Mouse (Mus musculus): Measurements from ENCODE around the gene Polr2l. TPM values are rescaled to one million over a fixed set of nuclear protein-coding genes. Genes with fewer than 3 reads are reported as not detected.

Gene Polr2l
- total RNA-seq, 2 experiments from 2014 or later: 24.0 to 27.6 TPM

- peak; percentile 71 for ATAC-seq (ENCODE audit: poor library complexity, severe bottlenecking)
Measured at GRCm38 (mm10) chr7:141435129-141435855, 39.6 kb downstream of the Polr2l start.

DNA sequence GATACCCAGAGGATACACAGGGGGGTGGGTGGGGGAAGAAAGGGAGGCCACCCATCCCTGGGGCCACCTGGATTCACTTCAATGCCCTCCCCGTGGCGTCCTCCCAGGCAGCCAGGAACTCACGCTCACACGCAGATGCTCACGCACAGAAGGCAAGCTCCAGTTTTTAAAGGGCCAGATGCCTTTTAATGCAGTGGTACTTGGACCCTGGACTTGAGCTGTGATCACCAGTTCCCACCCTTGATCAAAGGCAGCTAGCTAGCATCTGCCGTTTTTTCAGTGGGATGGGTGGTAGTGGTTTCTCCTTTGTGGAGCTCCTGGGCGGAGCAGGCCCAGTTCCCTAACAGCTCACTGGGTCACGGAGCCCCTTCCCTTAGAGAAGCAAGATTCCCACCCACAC lies 40.5 kb downstream of the Polr2l start:
- no peak; the same call in 1 of the 2 replicates for ATAC-seq (ENCODE audit: poor library complexity, severe bottlenecking)

DNA sequence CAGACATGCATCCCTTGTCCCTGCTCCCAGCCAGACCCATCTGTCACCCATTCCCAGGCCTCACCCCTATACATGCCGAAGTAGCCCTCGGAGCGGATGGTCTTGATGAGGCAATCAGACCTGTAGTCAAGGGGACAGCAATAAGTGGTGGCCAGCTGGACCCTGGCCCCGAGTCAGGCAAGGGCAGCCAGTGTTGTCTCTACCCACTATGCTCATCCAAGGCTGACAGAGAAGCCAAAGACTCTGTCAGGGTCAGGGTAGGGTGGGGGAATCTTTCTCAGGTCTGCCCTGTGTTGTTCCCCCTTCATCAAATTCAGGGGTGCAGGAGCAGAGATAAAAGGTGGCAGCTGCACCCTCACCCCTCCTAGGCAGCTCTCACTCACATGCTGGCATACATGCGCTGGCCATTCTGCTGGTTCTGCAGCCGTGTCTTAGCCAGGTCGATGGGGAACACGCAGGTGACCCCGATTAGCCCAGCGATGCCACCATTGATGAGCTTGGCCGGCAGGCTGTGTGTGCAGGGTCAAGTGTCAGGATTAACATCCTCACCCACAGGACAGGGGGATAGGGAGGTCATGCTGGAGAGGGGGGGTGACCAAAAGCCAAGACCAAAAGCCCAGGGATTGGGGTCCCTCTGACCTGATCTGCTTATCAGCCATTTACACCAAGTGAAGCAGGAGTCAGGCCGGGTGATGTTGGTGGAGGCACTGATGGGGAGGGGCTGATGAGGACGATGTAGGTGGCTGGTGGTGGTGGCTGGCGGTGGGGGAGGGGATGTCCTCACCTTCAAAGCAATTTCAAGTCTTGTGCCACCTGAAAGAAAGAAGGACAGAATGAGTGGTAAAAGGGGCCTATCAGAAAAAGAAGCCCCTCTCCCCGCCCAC lies 41.2 kb downstream of the Polr2l start:
- ATAC-seq (ENCODE audit: poor library complexity, severe bottlenecking): no peak

- no peak for ATAC-seq (ENCODE audit: poor library complexity, severe bottlenecking)
Measured at GRCm38 (mm10) chr7:141432741-141433516, 42.0 kb downstream of the Polr2l start.

- no peak for ATAC-seq (ENCODE audit: poor library complexity, severe bottlenecking)
Measured at GRCm38 (mm10) chr7:141432186-141432611, 42.7 kb downstream of the Polr2l start.

DNA sequence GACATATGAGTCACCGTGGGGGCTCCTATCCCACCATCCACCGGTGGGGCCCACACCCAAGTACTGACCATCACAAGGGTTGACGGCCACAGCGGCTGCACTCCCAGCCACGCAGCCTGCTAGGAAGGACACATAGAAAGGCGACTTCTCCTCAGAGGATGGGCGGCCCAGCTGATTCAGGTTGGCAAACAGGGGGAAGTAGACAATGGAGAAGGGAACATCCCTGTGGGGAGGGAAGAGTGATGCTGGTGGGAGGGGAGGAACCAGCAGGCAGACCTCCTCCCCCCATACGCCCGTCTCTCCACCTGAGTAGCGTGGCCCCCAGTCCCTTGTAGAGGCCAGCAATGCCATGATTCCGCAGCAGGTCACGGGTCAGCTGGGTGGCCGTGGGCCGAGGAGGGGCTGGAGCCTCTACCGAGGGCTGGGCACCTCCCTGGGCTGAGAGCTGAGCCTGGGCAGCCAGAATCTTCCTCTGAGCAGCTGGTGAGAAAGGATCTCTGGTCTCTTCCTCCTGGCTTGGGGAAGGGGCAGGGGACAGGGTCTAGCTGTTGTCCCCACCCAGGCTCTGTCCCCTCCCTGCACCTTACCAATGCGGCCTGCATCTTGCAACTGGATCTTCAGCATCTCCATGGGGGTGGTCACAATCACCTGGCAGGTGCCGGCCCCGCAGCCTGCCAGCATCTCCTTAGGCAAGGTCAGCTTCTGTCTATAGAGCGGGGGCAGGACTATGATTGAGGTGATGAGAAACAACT lies 43.3 kb downstream of the Polr2l start:
- ATAC-seq (ENCODE audit: poor library complexity, severe bottlenecking): no peak

DNA sequence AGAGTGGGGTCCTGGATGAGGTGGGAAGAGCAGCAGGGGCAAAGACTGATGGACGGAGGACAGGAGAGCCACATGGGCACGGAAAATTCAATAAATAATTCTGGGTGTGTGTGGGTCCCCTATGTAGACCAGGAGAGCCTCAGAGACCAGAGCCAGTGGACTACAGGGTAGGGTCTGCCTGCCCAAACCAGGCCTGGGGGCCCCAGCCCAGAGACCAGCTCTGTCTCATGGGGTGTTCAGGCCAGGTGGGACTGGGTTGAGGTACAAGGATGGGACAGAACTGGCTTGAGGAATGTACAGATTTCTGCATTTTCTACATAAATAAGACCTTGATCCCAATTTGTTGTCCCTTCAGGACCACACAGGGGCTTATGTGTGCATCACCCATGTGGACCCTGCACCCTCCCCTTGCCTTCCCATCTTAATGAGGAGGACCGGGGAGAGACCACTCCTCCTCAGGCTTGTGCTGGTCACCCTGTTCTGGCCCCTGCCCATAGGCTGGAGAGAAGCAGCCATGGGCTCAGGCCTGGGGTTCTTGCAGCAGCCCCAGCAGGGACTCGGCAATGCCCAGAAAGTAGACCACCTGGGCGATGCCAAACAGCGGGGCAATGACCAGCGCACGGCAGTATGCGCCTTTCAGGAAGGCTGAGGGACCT lies 44.2 kb downstream of the Polr2l start:
- ATAC-seq (ENCODE audit: poor library complexity, severe bottlenecking): no peak

GRCm38 (mm10) chr7:141429840-141430584 lies 44.9 kb downstream of the Polr2l start:
- ATAC-seq (ENCODE audit: poor library complexity, severe bottlenecking): no peak

- no peak for ATAC-seq (ENCODE audit: poor library complexity, severe bottlenecking)
Measured at GRCm38 (mm10) chr7:141429310-141429709, 45.6 kb downstream of the Polr2l start, which contains the start of gene Cend1. Gene Cend1 (minus strand): TSS chr7:141429491.

GRCm38 (mm10) chr7:141428701-141429100 lies 46.2 kb downstream of the Polr2l start:
- no peak for ATAC-seq (ENCODE audit: poor library complexity, severe bottlenecking)

- no peak for ATAC-seq (ENCODE audit: poor library complexity, severe bottlenecking)
Measured at GRCm38 (mm10) chr7:141426948-141427730, 47.8 kb downstream of the Polr2l start.

DNA sequence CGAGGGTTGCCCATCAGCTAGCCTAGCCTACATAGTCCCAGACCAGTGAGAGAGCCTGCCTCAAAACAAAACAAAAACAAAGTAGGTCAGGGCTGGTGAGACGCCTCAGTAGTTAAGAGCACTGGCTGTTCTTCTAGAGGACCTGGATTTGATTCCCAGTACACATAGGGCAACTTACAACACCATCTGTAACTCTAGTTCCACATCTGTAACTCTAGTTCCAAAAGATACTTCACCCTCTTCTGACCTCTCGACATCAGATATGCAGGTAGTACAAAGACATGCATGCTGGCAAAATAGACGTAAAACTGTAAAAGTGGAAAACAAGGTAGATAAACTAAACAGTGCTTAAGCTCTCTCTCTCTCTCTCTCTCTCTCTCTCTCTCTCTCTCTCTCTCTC lies 51.1 kb downstream of the Polr2l start:
- no peak for ATAC-seq (ENCODE audit: poor library complexity, severe bottlenecking)

Other genes starting within 250 kb of the Polr2l start
- 42.8 and 48.9 TPM in 2 replicates for gene Phrf1, start 246.3 kb downstream of the Polr2l start, total RNA-seq (2015)
- 48.7 and 63.5 TPM in 2 replicates for gene Phrf1, start 246.3 kb downstream of the Polr2l start, total RNA-seq (2017)
- 42.6 and 50.5 TPM in 2 replicates for gene Irf7, start 208.7 kb downstream of the Polr2l start, total RNA-seq (2015)
- gene Irf7, start 208.7 kb downstream of the Polr2l start, total RNA-seq (2017): 60.6 and 65.6 TPM in 2 replicates
- gene Cdhr5, start 198.3 kb downstream of the Polr2l start, total RNA-seq (2015): not detected in 2 replicates
- gene Cdhr5, start 198.3 kb downstream of the Polr2l start, total RNA-seq (2017): not detected in 2 replicates
- gene Sct, start 196.0 kb downstream of the Polr2l start, total RNA-seq (2015): not detected in 2 replicates
- gene Sct, start 196.0 kb downstream of the Polr2l start, total RNA-seq (2017): not detected in 2 replicates
- not detected in 2 replicates for gene Drd4, start 183.1 kb downstream of the Polr2l start, total RNA-seq (2015)
- not detected in 2 replicates for gene Drd4, start 183.1 kb downstream of the Polr2l start, total RNA-seq (2017)
- 36.1 and 36.5 TPM in 2 replicates for gene Deaf1, start 147.4 kb downstream of the Polr2l start, total RNA-seq (2015)
- 11.4 and 14.6 TPM in 2 replicates for gene Deaf1, start 147.4 kb downstream of the Polr2l start, total RNA-seq (2017)
- 11.8 and 12.0 TPM in 2 replicates for gene Tmem80, start 147.4 kb downstream of the Polr2l start, total RNA-seq (2015)
- 6.0 and 8.7 TPM in 2 replicates for gene Tmem80, start 147.4 kb downstream of the Polr2l start, total RNA-seq (2017)
- gene Eps8l2, start 136.3 kb downstream of the Polr2l start, total RNA-seq (2015): not detected in 2 replicates
- not detected in 2 replicates for gene Eps8l2, start 136.3 kb downstream of the Polr2l start, total RNA-seq (2017)
- 197 and 213 TPM in 2 replicates for gene Taldo1, start 82.9 kb downstream of the Polr2l start, total RNA-seq (2015)
- 795 and 884 TPM in 2 replicates for gene Taldo1, start 82.9 kb downstream of the Polr2l start, total RNA-seq (2017)
- 22.8 and 26.4 TPM in 2 replicates for gene Gatd1, start 61.0 kb downstream of the Polr2l start, total RNA-seq (2015)
- gene Gatd1, start 61.0 kb downstream of the Polr2l start, total RNA-seq (2017): 12.9 and 13.1 TPM in 2 replicates
- gene Cend1, start 45.6 kb downstream of the Polr2l start, total RNA-seq (2015): 0.18 TPM in 1 of 2 replicates, not detected in the other
- not detected in 2 replicates for gene Cend1, start 45.6 kb downstream of the Polr2l start, total RNA-seq (2017)
- 14.6 and 15.0 TPM in 2 replicates for gene Slc25a22, start 37.2 kb downstream of the Polr2l start, total RNA-seq (2015)
- gene Slc25a22, start 37.2 kb downstream of the Polr2l start, total RNA-seq (2017): 3.2 and 6.4 TPM in 2 replicates
- 7.1 and 8.1 TPM in 2 replicates for gene Pidd1, start 31.1 kb downstream of the Polr2l start, total RNA-seq (2015)
- 6.1 and 10.5 TPM in 2 replicates for gene Pidd1, start 31.1 kb downstream of the Polr2l start, total RNA-seq (2017)
- gene Rplp2, start 27.8 kb downstream of the Polr2l start, total RNA-seq (2015): 1,660 and 1,825 TPM in 2 replicates
- gene Rplp2, start 27.8 kb downstream of the Polr2l start, total RNA-seq (2017): 1,271 and 1,459 TPM in 2 replicates
- 31.2 and 34.5 TPM in 2 replicates for gene Pnpla2, start 19.9 kb downstream of the Polr2l start, total RNA-seq (2015)
- 9.1 and 12.3 TPM in 2 replicates for gene Pnpla2, start 19.9 kb downstream of the Polr2l start, total RNA-seq (2017)
- gene Cracr2b, start 14.0 kb downstream of the Polr2l start, total RNA-seq (2015): 1.6 and 1.8 TPM in 2 replicates
- gene Cracr2b, start 14.0 kb downstream of the Polr2l start, total RNA-seq (2017): 1.5 and 2.0 TPM in 2 replicates
- gene Cd151, start 7.7 kb downstream of the Polr2l start, total RNA-seq (2015): 13.3 and 16.8 TPM in 2 replicates
- gene Cd151, start 7.7 kb downstream of the Polr2l start, total RNA-seq (2017): 21.6 and 26.4 TPM in 2 replicates
- 1.4 and 1.5 TPM in 2 replicates for gene Tspan4, start 108 bp upstream of the Polr2l start, total RNA-seq (2015)
- 1.9 and 3.3 TPM in 2 replicates for gene Tspan4, start 108 bp upstream of the Polr2l start, total RNA-seq (2017)
- gene Chid1, start 64.7 kb upstream of the Polr2l start, total RNA-seq (2015): 8.0 and 8.4 TPM in 2 replicates
- gene Chid1, start 64.7 kb upstream of the Polr2l start, total RNA-seq (2017): 28.3 and 43.5 TPM in 2 replicates
- gene Ap2a2, start 87.0 kb upstream of the Polr2l start, total RNA-seq (2015): 42.0 and 48.3 TPM in 2 replicates
- 61.8 and 75.5 TPM in 2 replicates for gene Ap2a2, start 87.0 kb upstream of the Polr2l start, total RNA-seq (2017)
- 0.16 and 0.39 TPM in 2 replicates for gene Muc6, start 180.2 kb upstream of the Polr2l start, total RNA-seq (2015)
- gene Muc6, start 180.2 kb upstream of the Polr2l start, total RNA-seq (2017): 0.11 TPM in 1 of 2 replicates, not detected in the other
- gene Muc2, start 215.2 kb upstream of the Polr2l start, total RNA-seq (2015): not detected in 2 replicates
- gene Muc2, start 215.2 kb upstream of the Polr2l start, total RNA-seq (2017): not detected in 2 replicates